Mouse (Mus musculus): ENCODE results near the gene Cnot3. TPM values are rescaled to one million over a fixed set of nuclear protein-coding genes. Genes with fewer than 3 reads are reported as not detected.
"Not testable (repeated sequence)": the region's sequence is repeated elsewhere in the genome, so short reads cannot be mapped to it uniquely, and the experiment has no call there.

The Cnot3 gene
- total RNA-seq, 1 experiment from 2014 or later = 75.9 TPM

DNA sequence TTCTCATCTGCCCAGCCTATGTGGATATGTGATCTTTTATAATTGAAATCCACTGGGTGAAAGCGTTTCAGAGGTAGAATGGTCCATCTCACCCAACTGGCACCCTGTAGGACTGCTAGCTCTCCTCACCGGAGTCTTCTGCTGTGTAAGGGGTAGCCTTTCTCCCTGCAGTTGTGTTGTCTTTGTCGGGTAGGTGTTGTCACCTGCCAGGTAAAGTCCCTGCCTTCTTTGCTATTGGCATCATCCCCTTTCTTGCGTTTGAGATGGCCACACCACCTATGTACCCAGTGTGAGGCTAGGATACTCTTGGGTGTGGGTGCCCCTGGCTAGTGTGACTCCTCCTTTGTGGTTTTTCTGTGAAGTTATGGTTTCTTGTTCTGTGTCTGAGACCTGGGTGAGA is 1.6 kb downstream of the Cnot3 start:
- no peak for DNase-seq

DNA sequence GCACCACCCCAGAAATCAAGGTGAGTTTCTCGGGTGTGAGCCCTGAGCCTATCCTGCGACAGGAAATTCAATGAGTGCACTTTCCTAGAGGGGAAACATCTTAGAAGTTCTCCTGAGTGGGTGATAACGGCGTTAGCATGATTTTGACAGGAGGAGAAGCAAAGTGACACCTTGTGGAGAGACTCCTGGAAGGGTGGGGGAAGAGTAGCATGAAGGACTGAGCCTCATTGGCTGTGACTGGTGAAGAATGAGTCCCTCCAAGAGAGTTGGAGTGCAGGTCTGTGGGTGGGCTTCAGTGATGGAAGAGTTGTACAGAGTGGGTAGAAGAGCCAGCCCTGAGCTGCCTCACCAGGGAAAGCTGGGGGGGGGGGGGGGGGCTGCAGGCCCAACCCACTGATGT is 11.9 kb downstream of the Cnot3 start:
- no peak for DNase-seq

DNA sequence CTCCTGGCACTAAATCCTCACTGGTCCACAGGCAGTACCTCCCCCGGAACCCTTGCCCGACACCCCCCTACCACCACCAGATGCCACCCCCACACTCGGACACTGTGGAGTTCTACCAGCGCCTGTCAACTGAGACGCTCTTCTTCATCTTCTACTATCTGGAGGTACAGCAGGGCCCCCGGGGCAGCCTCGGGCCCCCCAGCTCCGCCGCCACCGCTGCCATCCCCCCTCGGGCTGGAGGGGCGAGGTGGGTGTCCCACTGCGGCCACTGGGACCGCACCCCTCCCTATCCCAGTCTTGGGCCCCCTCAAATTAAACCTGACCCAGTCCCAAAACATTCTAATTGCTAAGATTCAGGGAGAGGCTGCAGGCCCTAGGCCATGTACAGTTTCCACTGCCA is 13.5 kb downstream of the Cnot3 start:
- no peak for DNase-seq

DNA sequence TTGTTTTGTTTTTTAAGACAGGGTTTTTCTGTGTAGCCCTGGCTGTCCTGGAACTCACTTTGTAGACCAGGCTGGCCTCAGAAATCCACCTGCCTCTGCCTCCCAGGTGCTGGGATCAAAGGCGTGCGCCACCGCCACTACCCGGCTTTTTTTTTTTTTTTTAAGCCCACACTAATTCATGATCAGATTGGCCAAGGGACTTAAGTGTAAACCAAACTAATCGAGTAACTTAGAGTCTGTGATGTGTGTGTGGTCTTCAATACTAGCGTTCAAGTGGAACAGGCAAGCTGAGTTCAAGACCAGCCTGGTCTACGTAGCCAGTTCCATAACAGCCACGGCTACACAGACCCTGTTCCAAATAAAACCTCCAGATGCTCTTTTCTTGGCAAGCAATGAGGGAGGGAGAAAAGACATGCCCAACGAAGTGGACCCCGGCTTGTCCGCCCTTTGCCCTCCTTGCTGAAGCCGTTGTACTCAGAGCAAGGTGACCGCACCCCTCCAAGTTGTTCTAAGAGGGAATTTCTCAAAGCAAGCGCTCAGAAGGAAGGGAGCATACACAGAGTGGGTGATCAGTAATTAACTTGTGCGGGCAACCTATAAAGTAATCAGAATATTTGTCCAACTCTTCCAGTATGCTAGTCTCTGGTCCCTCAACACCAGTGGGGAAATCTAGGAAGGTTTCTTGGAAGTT is 19.6 kb downstream of the Cnot3 start:
- no peak for DNase-seq

DNA sequence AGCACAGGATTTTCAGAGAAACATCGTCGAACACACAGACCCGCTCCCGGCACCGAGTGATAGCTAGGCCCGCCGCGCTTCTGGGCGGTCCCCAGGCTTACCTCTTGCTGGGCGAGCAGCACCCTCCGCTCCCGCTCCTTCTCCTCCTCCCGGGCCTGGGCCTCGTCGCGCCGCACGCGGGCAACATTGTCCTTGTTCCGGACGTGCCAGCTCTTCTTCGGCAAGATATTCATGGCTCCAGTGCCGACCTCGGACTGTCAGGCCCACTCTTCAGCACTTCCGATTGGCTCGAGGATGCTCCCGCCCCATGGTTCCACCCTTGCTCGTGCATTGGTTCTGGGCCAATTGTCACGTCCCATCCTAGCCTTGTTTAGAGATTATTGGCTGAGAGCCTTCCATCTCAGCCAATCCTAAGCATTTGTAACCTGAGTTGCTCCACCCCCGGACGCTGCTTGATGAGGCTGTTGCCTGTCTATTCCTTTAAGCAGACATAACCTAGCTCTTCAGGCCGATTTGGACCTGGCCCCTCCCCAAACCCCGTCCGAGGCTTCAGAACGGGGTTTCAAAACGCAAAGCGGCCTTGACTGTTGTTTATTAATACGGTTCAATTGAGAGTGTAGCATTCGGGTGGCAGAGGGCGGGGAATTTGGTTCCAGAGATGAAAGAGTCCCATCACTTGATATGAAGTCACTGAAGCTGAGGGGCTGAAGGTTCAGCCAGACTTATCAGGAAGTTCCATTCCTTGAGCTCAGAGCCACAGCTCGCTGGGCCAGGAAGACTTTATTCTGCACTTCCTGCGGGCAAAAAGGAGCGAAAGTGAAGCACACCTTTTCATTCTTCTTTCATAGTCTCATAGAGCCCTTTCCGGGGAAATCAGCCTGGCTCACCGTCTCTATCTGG is 20.4 kb downstream of the Cnot3 start, which contains the start of gene Leng1:
TSS of gene Leng1 (minus strand) at position 626 of the 900 bp plus-strand sequence.
- peak; percentile 95 for DNase-seq

DNA sequence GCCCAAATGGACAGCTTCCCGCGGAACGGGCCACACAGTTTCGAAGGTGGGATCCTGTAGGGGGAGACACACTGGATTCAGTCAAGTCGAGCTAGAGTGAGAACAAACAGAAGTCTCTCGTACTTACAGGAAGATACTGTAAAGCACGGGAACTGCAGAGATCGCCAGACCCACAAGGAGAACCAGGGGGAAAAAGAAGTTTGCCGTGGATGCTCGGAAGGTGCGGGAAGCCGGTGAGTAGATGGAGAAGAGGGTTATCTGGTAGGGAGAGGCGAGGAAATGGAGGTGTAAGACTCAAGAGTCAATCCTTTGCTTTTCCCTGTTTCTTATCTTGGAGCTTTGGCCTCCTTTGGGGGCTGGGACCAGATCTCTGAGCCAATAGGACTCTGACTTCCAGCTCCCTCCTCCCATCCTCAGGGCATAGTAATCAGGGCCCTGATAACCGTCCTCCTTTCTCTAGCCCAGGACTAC is 21.9 kb downstream of the Cnot3 start:
- no peak for DNase-seq

DNA sequence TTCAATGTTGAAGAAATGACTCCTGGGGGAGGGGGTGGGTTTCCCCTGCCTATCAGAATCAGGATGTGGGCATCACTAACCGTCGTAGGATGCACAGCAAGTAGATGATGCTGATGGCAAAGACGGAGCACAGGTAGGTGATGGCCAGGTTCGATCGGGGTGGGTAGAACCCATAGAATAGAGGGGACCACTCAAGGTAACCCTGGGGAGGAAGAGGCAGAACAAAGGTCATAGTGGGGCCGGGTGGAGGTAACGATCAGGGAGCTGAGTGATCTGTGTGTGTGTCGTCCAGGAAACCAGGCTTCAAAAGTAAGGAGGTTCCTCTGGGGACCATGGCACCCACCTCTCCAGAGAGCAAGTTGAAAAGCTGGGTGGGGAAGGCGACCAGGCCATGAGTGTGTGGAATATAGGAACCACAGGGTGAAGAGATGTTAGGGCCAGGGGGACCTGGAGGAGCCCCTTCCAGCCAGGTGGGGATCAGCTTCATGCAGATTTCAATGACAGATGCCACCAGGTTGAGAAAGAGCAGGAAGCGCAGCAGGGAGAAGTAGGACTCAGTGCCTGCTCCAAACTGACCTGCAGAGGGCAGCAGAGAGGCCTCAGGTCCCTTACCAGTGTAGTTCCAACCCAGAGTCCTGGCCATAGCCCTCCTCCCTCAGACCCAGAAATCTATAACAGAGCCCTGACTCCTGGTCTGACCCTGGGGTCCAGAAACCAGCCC is 29.6 kb downstream of the Cnot3 start:
- DNase-seq = peak; percentile 85

DNA sequence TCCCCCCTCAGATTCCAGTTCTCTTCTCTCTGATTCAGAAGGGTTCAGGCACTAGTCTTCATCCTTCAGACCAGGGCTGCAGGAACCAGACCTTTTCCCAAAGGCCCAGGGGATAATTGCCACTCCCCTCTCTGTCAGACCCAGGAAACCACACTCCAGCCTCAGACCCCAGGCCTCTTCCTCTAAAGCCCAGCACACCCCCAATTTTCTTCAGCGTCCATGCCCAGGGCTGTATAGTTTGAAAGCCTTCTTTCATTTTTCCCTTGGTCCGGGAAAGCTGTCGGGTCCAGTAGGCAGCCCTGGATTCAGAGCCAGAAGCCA is 30.1 kb downstream of the Cnot3 start:
- DNase-seq = no peak

DNA sequence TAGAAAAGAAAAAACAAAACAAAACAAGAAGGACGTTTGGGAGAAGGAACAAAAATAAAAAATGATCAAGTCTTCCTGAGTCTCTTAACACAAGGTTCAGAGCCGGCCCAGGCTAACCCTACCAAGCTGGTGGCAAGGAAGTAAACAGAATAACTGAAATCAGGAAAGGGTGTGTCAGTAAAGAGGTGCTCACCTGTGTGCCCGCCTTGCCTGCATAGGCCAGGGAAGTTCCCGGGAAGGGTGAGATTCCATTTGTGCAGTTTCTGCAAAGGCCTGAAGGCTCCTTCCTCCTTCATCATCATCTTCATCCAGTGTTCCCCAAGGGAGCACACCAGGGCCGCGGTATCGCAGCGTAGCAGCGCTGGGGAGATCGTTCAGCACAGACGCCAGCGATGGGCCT is 31.3 kb downstream of the Cnot3 start:
- DNase-seq = no peak

DNA sequence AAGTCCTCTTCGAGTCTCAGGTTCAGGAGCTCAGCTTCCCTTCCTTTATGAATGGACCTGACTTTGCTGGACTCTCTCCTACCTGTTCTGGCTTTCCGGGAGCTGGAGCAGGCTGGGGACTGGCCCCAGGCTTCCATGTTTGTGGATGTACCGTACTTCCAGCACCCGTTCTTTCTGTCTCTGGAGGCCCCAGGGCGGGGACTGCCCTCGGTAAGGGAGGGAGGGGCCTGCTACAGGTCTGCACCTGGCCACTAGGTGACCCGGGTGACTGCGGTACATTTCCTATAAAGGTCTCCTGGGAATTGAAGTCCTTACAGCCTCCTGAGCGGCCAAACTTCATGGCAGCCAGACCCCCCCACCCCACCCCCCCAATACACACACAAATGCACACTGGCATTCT is 32.3 kb downstream of the Cnot3 start, which contains the start of gene Tmc4:
TSS of gene Tmc4 (minus strand) at position 212 of the 400 bp plus-strand sequence.
- DNase-seq = no peak

DNA sequence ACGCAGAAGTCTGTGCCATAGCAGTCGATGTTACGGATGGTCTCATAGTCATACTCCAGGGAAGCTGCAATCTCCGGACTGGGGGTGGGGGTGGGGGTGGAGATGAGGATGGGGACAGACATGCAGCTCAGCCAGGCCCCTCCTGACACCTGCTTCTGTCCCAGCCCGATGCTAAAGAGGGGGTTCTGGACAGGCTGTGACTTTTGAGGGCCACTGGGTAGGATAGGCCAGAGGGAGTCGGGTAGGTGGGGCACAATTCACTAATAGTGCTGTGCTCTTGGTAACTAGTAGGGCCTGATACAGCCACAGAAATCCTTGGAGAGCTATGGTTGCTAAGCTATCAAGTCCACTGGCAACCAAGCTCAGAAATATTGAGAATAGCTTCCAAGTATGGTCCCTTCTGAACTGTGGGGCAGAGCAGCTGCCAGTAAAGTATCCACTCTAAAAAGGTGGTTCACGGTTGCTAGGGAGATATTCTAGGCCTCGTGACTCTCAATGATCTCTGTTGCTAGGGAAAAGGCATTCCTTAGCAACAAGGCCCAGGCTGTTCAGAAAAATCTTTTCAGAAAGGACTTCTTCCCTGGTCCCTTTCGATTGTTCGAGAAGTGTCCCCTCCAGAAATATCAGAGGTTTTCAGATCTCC is 39.0 kb downstream of the Cnot3 start:
- no peak for DNase-seq

DNA sequence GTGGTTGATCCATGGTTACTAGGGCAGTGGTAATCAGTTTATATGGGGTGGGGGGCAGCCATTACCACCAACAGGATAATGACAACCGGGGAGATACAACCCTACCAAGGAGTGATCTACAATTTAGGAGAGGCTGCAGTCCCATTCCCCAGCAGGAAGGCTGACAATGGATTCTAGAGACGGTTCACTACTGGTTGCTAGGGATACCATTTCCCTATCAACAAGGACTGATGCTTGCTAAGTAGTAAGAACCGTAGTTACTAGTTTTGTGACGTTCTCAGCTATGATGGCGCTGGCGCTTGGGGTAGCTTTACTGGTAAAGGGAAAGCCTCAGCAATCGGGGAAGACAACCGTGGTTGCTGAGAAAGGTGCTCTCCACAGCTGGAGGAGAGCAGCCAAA is 39.6 kb downstream of the Cnot3 start:
- DNase-seq = no peak

DNA sequence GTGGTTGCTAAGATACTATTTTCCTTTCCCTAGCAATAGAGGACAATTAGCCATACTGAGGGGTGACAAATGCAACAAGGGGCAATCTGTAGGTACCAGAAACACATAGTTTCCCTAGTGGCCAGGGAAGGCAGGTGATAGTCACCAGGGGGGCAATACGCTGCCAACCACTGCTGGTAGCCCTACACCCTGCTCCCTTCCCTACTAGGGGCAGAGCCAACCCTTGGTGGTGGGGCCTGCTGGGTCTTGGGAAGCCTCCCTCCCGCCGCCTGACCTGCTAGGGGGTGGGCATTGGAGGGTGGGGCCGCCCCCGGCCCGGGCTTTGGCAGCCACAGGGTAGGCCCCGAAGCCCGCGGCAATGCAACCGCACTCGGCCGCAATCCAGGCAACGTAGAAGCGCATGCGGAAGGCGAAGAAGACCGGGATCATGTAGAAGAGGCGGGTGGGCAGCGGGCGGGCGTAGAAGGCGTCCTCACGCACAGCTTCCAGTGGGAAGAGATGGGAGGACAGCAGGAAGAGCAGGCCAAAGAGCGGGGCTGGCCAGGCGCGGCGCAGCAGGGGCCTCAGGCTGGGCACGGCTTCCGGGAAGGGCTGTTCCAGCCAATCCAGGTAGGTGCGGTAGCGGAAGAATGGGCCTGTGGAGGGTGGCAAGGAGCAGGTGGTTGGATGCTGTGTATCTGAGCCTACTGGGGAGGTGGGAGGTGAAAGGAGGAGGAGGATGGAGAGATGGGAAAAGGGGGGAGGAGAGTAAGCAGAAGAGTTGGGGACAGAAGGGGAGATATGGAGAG is 40.5 kb downstream of the Cnot3 start:
- no peak for DNase-seq

DNA sequence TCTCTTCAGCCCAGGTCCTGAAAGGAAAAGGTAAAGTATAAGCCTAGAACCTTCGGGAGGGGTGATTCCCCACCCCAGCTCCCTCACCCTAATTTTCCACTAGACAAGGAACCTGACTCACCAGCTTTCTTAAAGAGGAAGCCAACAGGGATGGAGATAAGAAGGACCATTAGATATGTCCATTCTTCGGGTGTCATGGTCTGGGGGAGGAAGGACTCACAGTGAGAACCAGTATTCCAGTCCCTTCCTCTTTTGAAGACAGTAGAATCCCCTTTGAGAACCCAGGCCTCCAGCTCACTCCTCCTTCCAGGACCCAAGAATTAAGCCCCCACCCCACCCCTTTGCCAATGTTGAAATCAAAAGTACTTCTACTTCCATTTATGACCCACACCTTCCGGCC is 46.9 kb downstream of the Cnot3 start:
- no peak for DNase-seq

DNA sequence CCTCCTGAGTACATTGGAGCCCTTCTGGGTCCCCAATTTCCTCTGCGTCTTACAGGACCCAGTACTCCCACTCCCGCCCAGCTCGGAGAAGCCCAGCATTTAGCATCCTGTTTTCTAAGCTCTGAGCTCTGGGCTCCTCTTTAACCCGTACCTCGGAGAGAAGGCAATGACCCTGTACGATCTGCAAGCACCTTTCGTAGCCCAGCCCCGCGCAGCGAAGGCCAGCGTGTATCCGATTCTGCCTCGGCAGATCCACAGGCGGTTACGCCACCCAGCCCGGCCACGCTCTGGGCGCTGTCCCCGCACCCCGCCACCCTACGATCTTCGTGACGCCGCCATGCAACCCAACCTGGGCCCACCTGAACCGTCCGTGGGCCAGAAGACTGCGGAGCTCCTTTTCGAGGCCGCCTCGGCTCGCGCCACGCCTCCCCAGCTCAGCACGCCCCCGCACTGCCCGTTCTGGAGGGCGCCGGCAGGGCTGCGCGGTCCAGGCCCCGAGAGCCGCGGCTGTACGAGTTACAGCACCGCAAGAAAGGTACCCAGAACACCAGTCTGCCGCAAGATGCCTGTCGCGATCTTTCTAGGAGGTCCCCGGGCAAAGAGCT is 47.4 kb downstream of the Cnot3 start, which contains the start of gene Tsen34:
TSS of gene Tsen34 (plus strand) at position 482 of the 605 bp plus-strand sequence.
- DNase-seq = no peak

DNA sequence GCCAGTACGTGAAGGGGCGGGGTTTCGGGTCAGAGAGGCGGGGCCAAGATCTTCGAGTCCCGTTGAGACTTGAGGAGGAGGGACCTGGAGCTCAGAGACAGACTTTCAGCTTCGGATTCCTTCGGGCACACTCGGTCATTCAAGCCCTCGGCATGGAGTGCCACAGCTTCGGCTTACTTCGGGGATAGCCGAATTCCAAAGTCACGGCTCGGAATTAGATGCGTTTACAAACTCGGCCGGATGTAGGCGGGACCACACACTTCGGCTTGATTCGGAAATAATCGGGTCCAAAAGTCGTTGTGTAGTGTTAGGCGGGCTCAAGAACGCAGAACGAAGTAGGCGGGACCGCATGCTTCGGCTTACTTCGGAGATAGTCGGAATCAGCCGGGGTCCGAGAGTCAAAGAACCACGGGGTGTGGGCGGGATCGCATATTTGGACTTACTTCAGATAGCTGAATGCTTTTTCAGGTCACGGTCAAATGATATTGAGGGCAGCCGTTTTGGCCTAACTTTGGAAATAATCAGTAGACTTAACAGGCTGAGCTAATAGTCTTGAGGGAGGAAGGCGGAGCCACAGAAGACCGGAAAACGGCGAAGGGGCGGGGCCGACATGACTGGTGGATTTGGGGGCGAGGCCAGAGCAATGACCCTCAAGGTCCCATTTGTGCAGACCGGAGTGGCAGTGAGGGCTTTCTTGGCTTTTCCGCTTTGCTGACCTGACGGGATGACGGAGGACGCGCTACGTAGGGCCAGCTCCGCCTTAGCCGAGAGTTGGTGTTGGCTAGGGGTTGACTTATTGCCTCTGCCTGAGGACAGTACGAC is 48.1 kb downstream of the Cnot3 start, which contains the start of gene Mboat7:
TSS of gene Mboat7 (minus strand) at position 537 of the 822 bp plus-strand sequence.
- DNase-seq = peak; percentile 94

DNA sequence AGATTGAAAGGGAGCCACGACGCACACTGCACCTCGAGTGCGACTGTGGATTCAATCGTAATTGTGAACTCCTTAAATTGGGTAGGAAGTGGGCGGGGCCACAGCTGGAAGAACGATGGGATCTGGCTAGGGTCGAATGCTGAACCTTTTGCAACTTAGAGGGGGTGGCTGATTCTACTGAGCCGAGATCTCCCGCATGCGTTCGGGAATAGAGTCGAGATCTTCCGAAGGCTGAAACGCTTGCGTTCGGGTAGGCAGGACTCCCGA is 48.7 kb downstream of the Cnot3 start:
- no peak for DNase-seq

DNA sequence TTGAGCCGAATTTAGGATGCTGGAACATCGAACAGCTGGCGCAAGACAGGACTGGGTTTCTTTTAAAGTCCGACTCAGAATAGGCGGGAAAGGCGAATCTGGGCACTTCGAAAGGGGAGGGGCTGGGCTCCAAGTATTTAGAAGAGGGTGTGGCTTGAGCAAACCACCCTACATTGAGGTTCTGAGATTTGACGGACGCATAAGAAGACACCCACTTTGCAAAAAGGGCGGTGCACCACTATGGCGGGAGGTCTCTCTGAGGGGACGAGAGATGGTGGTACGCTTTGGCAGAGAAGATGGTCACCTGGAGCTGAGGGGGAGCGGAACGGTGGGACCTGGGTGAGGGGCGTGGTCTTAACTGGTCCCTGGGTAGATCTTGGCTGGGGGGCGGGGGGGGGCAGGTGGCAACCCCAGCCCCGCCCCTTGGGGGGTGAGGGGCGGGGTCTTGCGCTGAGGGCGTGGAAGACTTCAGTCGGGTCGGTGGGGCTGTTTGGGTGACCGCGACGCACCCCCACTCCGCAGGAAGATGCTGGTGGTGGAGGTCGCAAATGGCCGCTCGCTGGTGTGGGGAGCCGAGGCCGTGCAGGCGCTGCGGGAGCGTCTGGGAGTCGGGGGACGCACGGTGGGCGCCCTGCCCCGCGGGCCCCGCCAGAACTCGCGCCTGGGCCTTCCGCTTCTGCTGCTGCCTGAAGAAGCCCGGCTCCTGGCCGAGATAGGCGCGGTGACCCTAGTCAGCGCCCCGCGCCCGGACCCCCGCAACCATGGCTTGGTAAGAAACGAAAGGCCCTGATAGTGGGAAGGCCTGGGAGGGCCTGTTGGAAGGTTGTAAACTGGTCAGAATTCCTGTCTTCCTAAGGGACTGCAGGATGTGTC is 49.2 kb downstream of the Cnot3 start:
- peak; percentile 70 for DNase-seq

DNA sequence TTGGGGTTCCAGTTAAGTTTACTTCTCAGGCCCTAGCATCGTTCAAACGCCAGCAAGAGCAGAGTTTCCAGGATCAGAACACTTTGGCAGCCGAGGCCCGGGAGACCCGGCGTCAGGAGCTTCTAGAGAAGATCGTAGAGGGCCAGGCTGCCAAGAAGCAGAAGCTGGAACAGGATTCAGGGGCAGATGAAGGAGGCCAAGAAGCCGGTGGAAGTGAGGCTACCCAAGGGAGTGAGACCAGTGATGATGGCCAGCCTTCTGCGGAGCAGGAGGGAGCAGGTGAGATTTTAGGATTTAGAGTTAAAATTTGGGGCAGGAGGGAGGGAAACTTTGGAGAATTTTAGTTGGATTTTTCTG is 49.9 kb downstream of the Cnot3 start:
- not testable (repeated sequence) for DNase-seq
